Mouse (Mus musculus) heart, adult 2 months (tissue): ENCODE results near the gene Nfia. TPM values are rescaled to one million over a fixed set of nuclear protein-coding genes. Genes with fewer than 3 reads are reported as not detected.
A peak's percentile ranks its signal among the peaks of the same experiment; 100 is the strongest.

ENCODE experiments used
- DNase-seq, 2 experiments: peaks; one replicate each; pipeline ENCODE4 v3.0.0; 2021
- H3K27ac ChIP-seq: fragments of 200-600 bp; 2 replicates; pipeline ENCODE4 v1.8.1; 2022
- H3K27me3 ChIP-seq: fragments of 200-500 bp; 2 replicates; pipeline ENCODE4 v1.6.1; 2012; ENCODE audit warnings: mild to moderate bottlenecking, low read length, inconsistent platforms, mixed read lengths; ENCODE audit not compliant: control insufficient read depth, insufficient read depth
- H3K36me3 ChIP-seq: fragments of 200-500 bp; 2 replicates; pipeline ENCODE4 v1.6.1; 2012; ENCODE audit warnings: low read length, inconsistent platforms; ENCODE audit not compliant: control insufficient read depth, insufficient read depth
- H3K4me1 ChIP-seq: fragments of 200-500 bp; 2 replicates; pipeline ENCODE4 v1.6.1; 2011; ENCODE audit warnings: low read length; ENCODE audit not compliant: control insufficient read depth, insufficient read depth
- H3K4me3 ChIP-seq: fragments of 200-600 bp; 2 replicates; pipeline ENCODE4 v1.8.1; 2022
- H3K79me2 ChIP-seq: fragments of 200-500 bp; replicated peaks from 2 replicates; pipeline ENCODE4 v1.6.1; 2012; ENCODE audit warnings: mild to moderate bottlenecking, inconsistent platforms, low read length, moderate library complexity, mixed read lengths; ENCODE audit not compliant: control insufficient read depth, insufficient read depth
- H3K9ac ChIP-seq: fragments of 200-500 bp; 2 replicates; pipeline ENCODE4 v1.6.1; 2012; ENCODE audit warnings: low read depth, mild to moderate bottlenecking, control low read depth, inconsistent platforms, low read length, mixed read lengths
- CTCF ChIP-seq: fragments of 200-600 bp; IDR thresholded peaks from 2 replicates; pipeline ENCODE4 v1.8.1; 2022; ENCODE audit warnings: antibody characterized with exemption, mild to moderate bottlenecking, moderate library complexity
- EP300 ChIP-seq: fragments of 200-500 bp; IDR thresholded peaks from 2 replicates; pipeline ENCODE4 v1.6.1; 2011; ENCODE audit warnings: low read depth, low read length, control low read depth; ENCODE audit not compliant: insufficient read depth
- POLR2A ChIP-seq: fragments of 200-500 bp; IDR thresholded peaks from 2 replicates; pipeline ENCODE4 v1.6.1; 2011; ENCODE audit warnings: mild to moderate bottlenecking, low read depth, low read length, control low read depth; ENCODE audit not compliant: insufficient read depth
- WGBS: fragments of 180-500 bp; shearing (Covaris S2); methylation state at CpG from one replicate; pipeline ENCODE4 v1.1.7; 2018; 5-methylcytosine and 5-hydroxymethylcytosine counted together
- intact Hi-C: fragments of 180-260 bp; cut with DNase I; formaldehyde crosslinking; loops from one replicate; pipeline ENCODE4 v1.15.1; 2025
- polyA plus RNA-seq: library from polyadenylated mRNA; depleted of rRNA; stranded (reverse); fragments of >200 nt; gene quantifications from 2 replicates; pipeline ENCODE4 v1.2.3, GENCODE M21; 2012
- total RNA-seq, 2 experiments: library from RNA; stranded (reverse); gene quantifications; 2 replicates each; pipeline ENCODE4 v1.2.3; 2021

Gene Nfia
- total and polyA plus RNA-seq, 3 experiments = 70.3 to 128 (median 126) TPM

- peaks cover 6% of the 10 kb centered on the region; the same call in 1 of the 2 replicates for H3K79me2 ChIP-seq
- TF ChIP-seq CTCF = no peak
- no peak for TF ChIP-seq POLR2A
- no peak for TF ChIP-seq EP300
- H3K27me3 ChIP-seq = no peaks in the 10 kb centered on the region
- peaks cover 28% of the 10 kb centered on the region for H3K36me3 ChIP-seq
- H3K4me3 ChIP-seq = no peak overlapping the region
- DNase-seq = no peak
- intact Hi-C loops = loop anchor here (2.0 to 10.0 kb wide), 2 partner anchors 23 to 287 kb away; no protein-coding TSS in a partner anchor
- WGBS = 74% methylated on average over 5 of the region's 5 CpGs
- H3K27ac ChIP-seq = no peak overlapping the region
- H3K4me1 ChIP-seq = peaks cover 19% of the 10 kb centered on the region
- H3K9ac ChIP-seq = no peak overlapping the region
Measured at GRCm38 (mm10) chr4:97851698-97852097, 79.2 kb downstream of the Nfia start.

- DNase-seq = no peak
- Histone ChIP-seq H3K27me3 (no peaks in the 10 kb centered on the region), H3K4me3 (no peak overlapping the region), H3K9ac (no peak overlapping the region), H3K36me3 (peaks cover 25% of the 10 kb centered on the region), H3K79me2 (peaks cover 6% of the 10 kb centered on the region; the same call in 1 of the 2 replicates), H3K27ac (no peak overlapping the region), H3K4me1 (peaks cover 16% of the 10 kb centered on the region)
- intact Hi-C loops = loop anchor here (2.0 to 10.0 kb wide), 2 partner anchors 24 to 288 kb away; no protein-coding TSS in a partner anchor
- 71% methylated on average over 2 of the region's 2 CpGs for WGBS
- no peak for TF ChIP-seq POLR2A
- no peak for TF ChIP-seq EP300
- no peak for TF ChIP-seq CTCF
Measured at GRCm38 (mm10) chr4:97852626-97853025, 80.1 kb downstream of the Nfia start.

- Histone ChIP-seq H3K4me1 (peaks cover 21% of the 10 kb centered on the region), H3K27ac (peak overlapping the region; percentile 49)
- DNase-seq = no peak
Measured at GRCm38 (mm10) chr4:97854779-97855178, 82.2 kb downstream of the Nfia start.

GRCm38 (mm10) chr4:97855712-97856420 lies 83.3 kb downstream of the Nfia start:
- intact Hi-C loops = loop anchor here (10.0 kb wide), 1 partner anchor 291 kb away; no protein-coding TSS in a partner anchor

More at GRCm38 (mm10) chr4:97854779-97855178, 82.2 kb downstream of the Nfia start:
- TF ChIP-seq CTCF (no peak), POLR2A (no peak), EP300 (no peak)
- Histone ChIP-seq H3K27me3 (no peaks in the 10 kb centered on the region), H3K4me3 (no peak overlapping the region), H3K9ac (no peak overlapping the region), H3K79me2 (peaks cover 5% of the 10 kb centered on the region; the same call in 1 of the 2 replicates), H3K36me3 (peaks cover 22% of the 10 kb centered on the region)
- 39% methylated on average over 4 of the region's 4 CpGs for WGBS
- intact Hi-C loops = loop anchor here (10.0 kb wide), 1 partner anchor 290 kb away; no protein-coding TSS in a partner anchor

GRCm38 (mm10) chr4:97857549-97857948 lies 85.0 kb downstream of the Nfia start:
- H3K27ac ChIP-seq = no peak overlapping the region
- no peaks in the 10 kb centered on the region for H3K27me3 ChIP-seq
- no peak overlapping the region for H3K9ac ChIP-seq
- peaks cover 24% of the 10 kb centered on the region for H3K4me1 ChIP-seq
- H3K36me3 ChIP-seq = peaks cover 18% of the 10 kb centered on the region
- WGBS = 61% methylated on average over 2 of the region's 2 CpGs
- no peak for TF ChIP-seq POLR2A
- no peak for DNase-seq
- H3K79me2 ChIP-seq = 0 out of 2 replicates have a peak, but pooled peaks cover 2% of the 10 kb centered on the region
- no peak overlapping the region for H3K4me3 ChIP-seq
- intact Hi-C loops = loop anchor here (10.0 kb wide), 1 partner anchor 293 kb away; no protein-coding TSS in a partner anchor

More at GRCm38 (mm10) chr4:97855712-97856420, 83.3 kb downstream of the Nfia start:
- DNase-seq = no peak
- 91% methylated on average over 8 of the region's 8 CpGs for WGBS
- Histone ChIP-seq H3K4me1 (peaks cover 24% of the 10 kb centered on the region), H3K4me3 (no peak overlapping the region), H3K27me3 (no peaks in the 10 kb centered on the region), H3K36me3 (peaks cover 22% of the 10 kb centered on the region), H3K79me2 (peaks cover 5% of the 10 kb centered on the region; the same call in 1 of the 2 replicates), H3K9ac (no peak overlapping the region), H3K27ac (peak overlapping the region; percentile 49)
- TF ChIP-seq EP300 (no peak), CTCF (no peak), POLR2A (no peak)

GRCm38 (mm10) chr4:97859431-97859830 lies 86.9 kb downstream of the Nfia start:
- Histone ChIP-seq H3K79me2 (peaks cover 7% of the 10 kb centered on the region), H3K36me3 (peaks cover 15% of the 10 kb centered on the region), H3K4me3 (no peak overlapping the region), H3K4me1 (peaks cover 24% of the 10 kb centered on the region), H3K27ac (peak overlapping the region; percentile 47), H3K9ac (no peak overlapping the region), H3K27me3 (no peaks in the 10 kb centered on the region)
- DNase-seq = peak; percentile 51 to 72
- TF ChIP-seq POLR2A (no peak), CTCF (peak; percentile 35), EP300 (0 out of 2 replicates have a peak, but pooled peaks have one; percentile 45)
- intact Hi-C loops = loop anchor here (10.0 kb wide), 1 partner anchor 295 kb away; no protein-coding TSS in a partner anchor
- WGBS = 55% methylated on average over 4 of the region's 4 CpGs
